Mouse (Mus musculus) large intestine, adult 2 months (tissue): ENCODE measurements around the gene Med27. TPM values are rescaled to one million over a fixed set of nuclear protein-coding genes. Genes with fewer than 3 reads are reported as not detected.

ENCODE experiments used
- DNase-seq: peaks from one replicate; pipeline ENCODE4 v3.0.0-alpha.2; 2012; ENCODE audit warnings: low read depth, low spot score
- WGBS: fragments of 180-500 bp; shearing (Covaris S2); methylation state at CpG from one replicate; pipeline ENCODE4 v1.1.7; 2018; 5-methylcytosine and 5-hydroxymethylcytosine counted together
- polyA plus RNA-seq: library from polyadenylated mRNA; depleted of rRNA; stranded (reverse); fragments of >200 nt; gene quantifications from 2 replicates; pipeline ENCODE4 v1.2.3, GENCODE M21; 2012

The Med27 gene
- polyA plus RNA-seq, 1 experiment: 39.0 TPM

GRCm38 (mm10) chr2:29461841-29462240 lies 115.2 kb downstream of the Med27 start:
- DNase-seq: no peak
- WGBS: 81% methylated on average over 2 of the region's 2 CpGs

GRCm38 (mm10) chr2:29463039-29463585 lies 116.5 kb downstream of the Med27 start:
- DNase-seq: no peak
- 50% methylated on average over 6 of the region's 6 CpGs for WGBS

GRCm38 (mm10) chr2:29464851-29465648 lies 118.4 kb downstream of the Med27 start:
- WGBS: 78% methylated on average over 9 of the region's 9 CpGs
- DNase-seq: no peak

GRCm38 (mm10) chr2:29465649-29466137 lies 119.1 kb downstream of the Med27 start:
- no peak for DNase-seq
- WGBS: 68% methylated on average over 3 of the region's 3 CpGs

- 85% methylated on average over 4 of the region's 4 CpGs for WGBS
- no peak for DNase-seq
Measured at GRCm38 (mm10) chr2:29466396-29466795, 119.8 kb downstream of the Med27 start.

- DNase-seq: no peak
- WGBS: 75% methylated on average over 15 of the region's 15 CpGs
Measured at GRCm38 (mm10) chr2:29468517-29468936, 121.9 kb downstream of the Med27 start.

- no peak for DNase-seq
- 62% methylated on average over 4 of the region's 4 CpGs for WGBS
Measured at GRCm38 (mm10) chr2:29472952-29473437, 126.4 kb downstream of the Med27 start.

GRCm38 (mm10) chr2:29473907-29474306 lies 127.3 kb downstream of the Med27 start:
- no peak for DNase-seq
- 67% methylated on average over 2 of the region's 2 CpGs for WGBS

GRCm38 (mm10) chr2:29476702-29477101 lies 130.1 kb downstream of the Med27 start:
- WGBS: 100% methylated on average over 1 of the region's 1 CpGs
- DNase-seq: no peak

GRCm38 (mm10) chr2:29481856-29482255 lies 135.2 kb downstream of the Med27 start:
- no peak for DNase-seq
- WGBS: 76% methylated on average over 8 of the region's 8 CpGs

- no peak for DNase-seq
- WGBS: 42% methylated on average over 9 of the region's 9 CpGs
Measured at GRCm38 (mm10) chr2:29482979-29483718, 136.5 kb downstream of the Med27 start.

- 66% methylated on average over 2 of the region's 2 CpGs for WGBS
- DNase-seq: no peak
Measured at GRCm38 (mm10) chr2:29485519-29485918, 138.9 kb downstream of the Med27 start.

GRCm38 (mm10) chr2:29486491-29486890 lies 139.9 kb downstream of the Med27 start:
- no peak for DNase-seq
- 79% methylated on average over 7 of the region's 7 CpGs for WGBS

- WGBS: 82% methylated on average over 2 of the region's 2 CpGs
- no peak for DNase-seq
Measured at GRCm38 (mm10) chr2:29487652-29488051, 141.0 kb downstream of the Med27 start.

GRCm38 (mm10) chr2:29488379-29489236 lies 142.0 kb downstream of the Med27 start:
- WGBS: 85% methylated on average over 13 of the region's 13 CpGs
- no peak for DNase-seq

- 86% methylated on average over 6 of the region's 6 CpGs for WGBS
- DNase-seq: no peak
Measured at GRCm38 (mm10) chr2:29491656-29492055, 145.0 kb downstream of the Med27 start.

- 76% methylated on average over 9 of the region's 9 CpGs for WGBS
- no peak for DNase-seq
Measured at GRCm38 (mm10) chr2:29493396-29494031, 146.9 kb downstream of the Med27 start.

GRCm38 (mm10) chr2:29495271-29495670 lies 148.7 kb downstream of the Med27 start:
- DNase-seq: no peak
- 95% methylated on average over 2 of the region's 2 CpGs for WGBS
